Mouse (Mus musculus): ENCODE data around the gene Egf. TPM values are rescaled to one million over a fixed set of nuclear protein-coding genes. Genes with fewer than 3 reads are reported as not detected.

Egf gene
- polyA plus RNA-seq, 1 experiment = 1.2 TPM

DNA sequence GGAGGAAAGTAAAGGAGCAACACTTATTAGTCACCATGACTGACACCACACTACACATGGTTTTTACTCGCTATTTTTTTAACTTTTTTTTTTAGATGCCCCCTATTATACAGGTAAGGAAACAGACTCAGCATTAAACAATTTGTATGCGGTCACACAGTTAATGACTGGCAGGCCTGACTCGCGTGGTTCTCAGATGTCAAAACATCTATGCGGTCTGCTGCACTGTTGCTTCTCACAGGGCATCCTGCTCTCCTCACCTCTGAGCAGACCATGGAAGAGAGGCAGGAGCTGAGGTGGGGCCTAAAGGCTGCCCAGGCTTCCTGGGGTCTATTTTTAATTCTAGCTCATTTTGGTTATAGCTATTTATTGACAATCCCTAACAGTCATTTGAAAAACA lies 67.7 kb downstream of the Egf start:
- Histone ChIP-seq H3K4me3 (ENCODE audit: low read depth, low read length) (no peak overlapping the region), H3K36me3 (ENCODE audit: control insufficient read depth, insufficient read depth, low read length, poor library complexity, severe bottlenecking) (no peaks in the 10 kb centered on the region)
- TF ChIP-seq EP300 (IDR thresholded peaks at IDR 0.05; ENCODE audit: insufficient read depth, low read depth, low read length) (no peak), CTCF (IDR thresholded peaks at IDR 0.05; ENCODE audit: low read depth, low read length) (no peak), POLR2A (IDR thresholded peaks at IDR 0.05; ENCODE audit: insufficient read depth, low read length) (no peak)

DNA sequence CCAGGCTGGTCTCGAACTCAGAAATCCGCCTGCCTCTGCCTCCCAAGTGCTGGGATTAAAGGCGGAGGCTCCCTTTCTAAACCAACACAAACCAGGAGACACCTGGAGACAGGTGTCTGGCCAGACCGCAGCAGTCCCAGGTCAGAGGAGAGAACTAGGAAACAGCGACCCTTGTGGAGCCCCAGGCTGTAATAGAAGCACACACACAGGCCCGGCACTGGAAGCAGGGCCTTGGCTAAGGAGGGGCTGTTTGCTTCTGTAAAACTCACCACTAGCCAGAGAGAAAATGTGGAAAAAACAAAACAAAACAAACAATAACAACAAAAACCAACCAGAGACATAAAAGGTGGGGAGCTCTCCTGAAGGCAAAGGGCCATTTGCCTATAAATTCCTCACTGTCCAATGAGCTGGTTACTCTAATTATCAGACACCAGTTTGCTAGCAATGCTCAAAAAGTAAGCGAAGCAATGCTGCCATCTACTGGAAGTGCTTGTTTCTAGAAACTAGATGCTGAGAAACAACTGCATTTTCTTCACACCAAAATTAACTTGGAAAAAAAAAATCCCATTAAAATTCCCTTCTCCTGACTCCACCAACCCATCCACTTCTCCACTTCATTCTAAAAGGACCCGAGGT lies 68.3 kb downstream of the Egf start:
- no peak overlapping the region for H3K27ac ChIP-seq (ENCODE audit: insufficient read depth, low read length)
- no peaks in the 10 kb centered on the region for H3K27me3 ChIP-seq (ENCODE audit: control insufficient read depth, insufficient read depth, low read length, poor library complexity, severe bottlenecking)
- no peaks in the 10 kb centered on the region for H3K36me3 ChIP-seq (ENCODE audit: control insufficient read depth, insufficient read depth, low read length, poor library complexity, severe bottlenecking)
- no peak overlapping the region for H3K4me3 ChIP-seq (ENCODE audit: low read depth, low read length)
- H3K9me3 ChIP-seq (replicated peaks; ENCODE audit: control insufficient read depth, insufficient read depth, low read length, poor library complexity, severe bottlenecking) = no peaks in the 10 kb centered on the region
- TF ChIP-seq CTCF (IDR thresholded peaks at IDR 0.05; ENCODE audit: low read depth, low read length) (peak; percentile 15), POLR2A (IDR thresholded peaks at IDR 0.05; ENCODE audit: insufficient read depth, low read length) (no peak)
- H3K9ac ChIP-seq (ENCODE audit: low read depth, poor library complexity, severe bottlenecking) = no peak overlapping the region
- H3K4me1 ChIP-seq (ENCODE audit: control insufficient read depth, insufficient read depth, low read length) = no peaks in the 10 kb centered on the region

More for the DNA sequence above, 67.7 kb downstream of the Egf start:
- no peaks in the 10 kb centered on the region for H3K9me3 ChIP-seq (replicated peaks; ENCODE audit: control insufficient read depth, insufficient read depth, low read length, poor library complexity, severe bottlenecking)
- no peak overlapping the region for H3K27ac ChIP-seq (ENCODE audit: insufficient read depth, low read length)
- H3K4me1 ChIP-seq (ENCODE audit: control insufficient read depth, insufficient read depth, low read length) = no peaks in the 10 kb centered on the region
- no peaks in the 10 kb centered on the region for H3K27me3 ChIP-seq (ENCODE audit: control insufficient read depth, insufficient read depth, low read length, poor library complexity, severe bottlenecking)
- no peak overlapping the region for H3K9ac ChIP-seq (ENCODE audit: low read depth, poor library complexity, severe bottlenecking)

DNA sequence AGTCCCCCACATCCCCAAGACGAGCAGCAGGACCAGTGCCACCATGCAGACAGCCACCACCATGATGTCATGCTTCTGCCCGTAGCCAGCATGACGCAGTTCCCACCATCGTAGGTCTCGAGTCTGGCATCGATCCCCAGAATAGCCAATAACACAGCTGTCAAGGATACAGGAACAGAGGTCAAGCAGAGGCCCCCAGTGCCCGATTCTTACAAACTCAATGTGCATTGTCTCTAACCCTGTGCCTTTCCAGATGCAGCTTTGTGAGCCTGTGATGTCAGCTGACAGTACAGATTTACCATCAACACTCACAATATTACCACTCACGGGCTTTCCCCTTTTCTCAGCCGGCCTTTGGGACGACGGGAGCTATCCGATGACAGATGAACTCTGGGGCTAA lies 68.9 kb downstream of the Egf start:
- no peak for TF ChIP-seq EP300 (IDR thresholded peaks at IDR 0.05; ENCODE audit: insufficient read depth, low read depth, low read length)
- TF ChIP-seq CTCF (IDR thresholded peaks at IDR 0.05; ENCODE audit: low read depth, low read length) = no peak
- no peak for TF ChIP-seq POLR2A (IDR thresholded peaks at IDR 0.05; ENCODE audit: insufficient read depth, low read length)
- Histone ChIP-seq H3K36me3 (ENCODE audit: control insufficient read depth, insufficient read depth, low read length, poor library complexity, severe bottlenecking) (no peaks in the 10 kb centered on the region), H3K27me3 (ENCODE audit: control insufficient read depth, insufficient read depth, low read length, poor library complexity, severe bottlenecking) (no peaks in the 10 kb centered on the region), H3K9me3 (replicated peaks; ENCODE audit: control insufficient read depth, insufficient read depth, low read length, poor library complexity, severe bottlenecking) (no peaks in the 10 kb centered on the region), H3K4me1 (ENCODE audit: control insufficient read depth, insufficient read depth, low read length) (no peaks in the 10 kb centered on the region), H3K9ac (ENCODE audit: low read depth, poor library complexity, severe bottlenecking) (no peak overlapping the region), H3K4me3 (ENCODE audit: low read depth, low read length) (no peak overlapping the region), H3K27ac (ENCODE audit: insufficient read depth, low read length) (no peak overlapping the region)

DNA sequence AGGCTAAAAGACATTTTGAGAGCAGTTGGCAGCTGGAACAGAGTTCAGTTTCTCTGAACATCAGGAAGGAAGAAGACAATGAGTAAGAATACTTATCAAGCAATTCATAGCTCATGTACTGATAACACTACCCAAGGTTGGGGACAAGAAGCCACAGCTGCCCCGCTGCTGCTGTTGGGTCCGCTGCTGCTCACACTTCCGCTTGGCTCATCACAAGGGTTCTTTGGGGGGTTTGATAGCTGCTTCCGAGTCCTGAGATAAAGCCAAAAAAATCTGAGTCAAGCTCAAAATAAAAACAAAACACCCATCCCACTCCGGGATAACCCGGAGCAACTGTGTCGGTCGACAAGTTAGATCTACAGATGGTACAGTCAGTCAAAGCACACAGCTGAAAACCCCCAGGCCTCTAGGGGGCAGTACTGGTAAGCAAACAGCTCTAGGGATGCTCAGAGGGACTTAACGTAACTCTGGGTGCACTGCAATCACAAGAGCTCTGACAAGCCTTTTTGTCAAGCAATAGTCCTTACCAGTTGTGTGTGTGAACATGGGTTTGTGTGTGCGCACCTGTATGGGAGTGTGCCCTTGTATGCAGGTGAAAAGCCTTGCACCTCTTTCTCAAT lies 71.9 kb downstream of the Egf start:
- Histone ChIP-seq H3K9me3 (replicated peaks; ENCODE audit: control insufficient read depth, insufficient read depth, low read length, poor library complexity, severe bottlenecking) (no peaks in the 10 kb centered on the region), H3K4me1 (ENCODE audit: control insufficient read depth, insufficient read depth, low read length) (peaks cover 2% of the 10 kb centered on the region), H3K9ac (ENCODE audit: low read depth, poor library complexity, severe bottlenecking) (no peak overlapping the region), H3K27me3 (ENCODE audit: control insufficient read depth, insufficient read depth, low read length, poor library complexity, severe bottlenecking) (no peaks in the 10 kb centered on the region), H3K36me3 (ENCODE audit: control insufficient read depth, insufficient read depth, low read length, poor library complexity, severe bottlenecking) (no peaks in the 10 kb centered on the region), H3K27ac (ENCODE audit: insufficient read depth, low read length) (no peak overlapping the region), H3K4me3 (ENCODE audit: low read depth, low read length) (no peak overlapping the region)
- TF ChIP-seq CTCF (IDR thresholded peaks at IDR 0.05; ENCODE audit: low read depth, low read length) (peak; percentile 37), EP300 (IDR thresholded peaks at IDR 0.05; ENCODE audit: insufficient read depth, low read depth, low read length) (no peak), POLR2A (IDR thresholded peaks at IDR 0.05; ENCODE audit: insufficient read depth, low read length) (no peak)

DNA sequence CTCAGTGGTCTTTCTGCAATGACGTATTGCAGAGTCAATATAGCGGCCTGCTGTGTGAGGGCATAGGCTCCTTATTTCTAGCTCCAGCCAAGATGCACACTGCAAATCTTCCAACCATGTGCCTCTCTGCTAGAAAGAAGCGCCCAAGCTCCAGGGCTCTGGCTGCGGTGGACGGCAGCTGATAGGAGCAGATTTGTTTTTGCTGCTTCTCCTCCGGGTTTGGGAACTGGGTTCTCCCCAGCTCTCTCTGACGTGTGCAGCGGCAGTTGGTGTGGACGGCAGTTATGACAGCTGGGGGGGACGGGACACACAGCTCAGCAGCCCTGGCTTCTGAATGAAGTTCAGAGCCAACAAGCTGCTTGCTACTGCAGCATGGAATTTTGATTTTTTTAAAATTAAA lies 72.7 kb downstream of the Egf start:
- Histone ChIP-seq H3K27ac (ENCODE audit: insufficient read depth, low read length) (no peak overlapping the region), H3K36me3 (ENCODE audit: control insufficient read depth, insufficient read depth, low read length, poor library complexity, severe bottlenecking) (no peaks in the 10 kb centered on the region), H3K9me3 (replicated peaks; ENCODE audit: control insufficient read depth, insufficient read depth, low read length, poor library complexity, severe bottlenecking) (no peaks in the 10 kb centered on the region), H3K4me3 (ENCODE audit: low read depth, low read length) (no peak overlapping the region), H3K4me1 (ENCODE audit: control insufficient read depth, insufficient read depth, low read length) (peaks cover 2% of the 10 kb centered on the region), H3K9ac (ENCODE audit: low read depth, poor library complexity, severe bottlenecking) (no peak overlapping the region), H3K27me3 (ENCODE audit: control insufficient read depth, insufficient read depth, low read length, poor library complexity, severe bottlenecking) (no peaks in the 10 kb centered on the region)
- no peak for TF ChIP-seq POLR2A (IDR thresholded peaks at IDR 0.05; ENCODE audit: insufficient read depth, low read length)
- no peak for TF ChIP-seq EP300 (IDR thresholded peaks at IDR 0.05; ENCODE audit: insufficient read depth, low read depth, low read length)
- TF ChIP-seq CTCF (IDR thresholded peaks at IDR 0.05; ENCODE audit: low read depth, low read length) = no peak

DNA sequence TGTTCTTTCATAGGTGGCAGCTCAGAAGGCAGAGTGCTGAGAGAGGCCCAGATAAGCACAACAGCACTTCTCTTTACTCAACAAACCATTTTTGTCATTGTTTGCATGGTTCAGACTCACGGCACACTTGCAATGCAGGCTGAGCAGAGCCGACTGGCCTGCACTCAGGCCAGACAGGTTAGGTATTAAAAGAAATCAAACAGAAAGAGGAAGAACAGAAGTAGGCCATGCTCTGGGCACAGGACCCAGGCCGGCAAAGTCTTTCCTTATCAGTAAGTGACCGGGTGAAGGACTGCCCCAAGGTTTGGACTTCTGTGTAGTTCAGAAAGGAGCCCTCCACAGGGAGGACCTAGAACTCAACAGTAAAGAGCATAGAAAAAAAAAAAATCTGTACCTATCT lies 73.3 kb downstream of the Egf start:
- H3K27me3 ChIP-seq (ENCODE audit: control insufficient read depth, insufficient read depth, low read length, poor library complexity, severe bottlenecking) = no peaks in the 10 kb centered on the region
- TF ChIP-seq EP300 (IDR thresholded peaks at IDR 0.05; ENCODE audit: insufficient read depth, low read depth, low read length) (no peak), CTCF (IDR thresholded peaks at IDR 0.05; ENCODE audit: low read depth, low read length) (no peak), POLR2A (IDR thresholded peaks at IDR 0.05; ENCODE audit: insufficient read depth, low read length) (no peak)

More for the DNA sequence above, 73.3 kb downstream of the Egf start:
- no peaks in the 10 kb centered on the region for H3K9me3 ChIP-seq (replicated peaks; ENCODE audit: control insufficient read depth, insufficient read depth, low read length, poor library complexity, severe bottlenecking)
- peaks cover 2% of the 10 kb centered on the region for H3K4me1 ChIP-seq (ENCODE audit: control insufficient read depth, insufficient read depth, low read length)
- H3K27ac ChIP-seq (ENCODE audit: insufficient read depth, low read length) = no peak overlapping the region
- H3K4me3 ChIP-seq (ENCODE audit: low read depth, low read length) = no peak overlapping the region
- H3K9ac ChIP-seq (ENCODE audit: low read depth, poor library complexity, severe bottlenecking) = no peak overlapping the region
- no peaks in the 10 kb centered on the region for H3K36me3 ChIP-seq (ENCODE audit: control insufficient read depth, insufficient read depth, low read length, poor library complexity, severe bottlenecking)
